Mouse (Mus musculus) testis, adult 2 months (tissue): ENCODE measurements around the gene Obp2b.

Source experiments
- CTCF ChIP-seq: fragments of 200-500 bp; IDR thresholded peaks from 2 replicates; pipeline ENCODE4 v1.5.1; 2012; ENCODE audit warnings: low read depth, mild to moderate bottlenecking, inconsistent platforms, low read length, moderate library complexity; ENCODE audit not compliant: control insufficient read depth, insufficient read depth, insufficient replicate concordance
- POLR2A ChIP-seq: fragments of 200-500 bp; IDR thresholded peaks from 2 replicates; pipeline ENCODE4 v1.6.1; 2012; ENCODE audit warnings: low read depth, mild to moderate bottlenecking, inconsistent platforms, low read length, moderate library complexity; ENCODE audit not compliant: control insufficient read depth

- TF ChIP-seq CTCF (0 out of 2 replicates have a peak, but pooled peaks have one; percentile 6), POLR2A (no peak)
Observed at GRCm38 (mm10) chr2:25708121-25708520, 28.7 kb upstream of the Obp2b start.
